Mouse (Mus musculus): ENCODE measurements around the gene Dkc1.

GRCm38 (mm10) chrX:75046921-75047635 lies 48.6 kb upstream of the Dkc1 start:
- TF ChIP-seq CTCF (IDR thresholded peaks at IDR 0.05; ENCODE audit: low read depth, low read length) (no peak), EP300 (IDR thresholded peaks at IDR 0.05; ENCODE audit: insufficient read depth, low read depth, low read length) (no peak), POLR2A (IDR thresholded peaks at IDR 0.05; ENCODE audit: insufficient read depth, low read length) (no peak)

Data from ES-Bruce4 (cell line).